Comparison of ENCODE assay signal across 21 mouse cellular contexts in genomic region chr8:92438294-92438693, GRCm38 (mm10).
DNase-seq lines count a peak whose midpoint lies in the region; ATAC-seq and TF ChIP-seq lines count a peak whose summit lies in the region.
"Had no signal": no experiment of that assay in that cellular context is flagged by ENCODE, and none has a peak within 500 bp of the region (broad histone marks: within the 10 kb centered on the region; RNA-seq: fewer than 3 reads in every experiment).

No protein-coding gene starts in this region.

- H3K4me1 ChIP-seq in hindbrain, postnatal 0 days (ENCODE audit: insufficient read depth, low read length), result 0 out of 2 replicates have a peak, but pooled peaks cover 6% of the 10 kb centered on the region
- 0 out of 2 replicates have a peak, but pooled peaks cover 4% of the 10 kb centered on the region for H3K4me1 ChIP-seq in hindbrain, embryonic 14.5 days (replicated peaks; ENCODE audit: control insufficient read depth, insufficient read depth, low read length)
- no peaks in the 10 kb centered on the region for H3K4me1 ChIP-seq in midbrain, postnatal 0 days (ENCODE audit: insufficient read depth, low read length)
- H3K4me1 ChIP-seq in midbrain, embryonic 10.5 days, result peaks cover 19% of the 10 kb centered on the region
- H3K4me1 ChIP-seq in lung, adult 2 months (ENCODE audit: control insufficient read depth, insufficient read depth, low read length), result no peaks in the 10 kb centered on the region
- no peaks in the 10 kb centered on the region for H3K4me1 ChIP-seq in stomach, postnatal 0 days (replicated peaks; ENCODE audit: control insufficient read depth, insufficient read depth)
- H3K4me1 ChIP-seq: neural tube, embryonic 15.5 days had no signal

- no peak for TF ChIP-seq EP300 in stomach, postnatal 0 days (optimal IDR thresholded peaks at IDR 0.05)

- H3K9me3 ChIP-seq in hindbrain, postnatal 0 days (ENCODE audit: low read length), result no peaks in the 10 kb centered on the region
- H3K9me3 ChIP-seq in hindbrain, embryonic 14.5 days (ENCODE audit: control insufficient read depth, low read length), result no peaks in the 10 kb centered on the region
- no peaks in the 10 kb centered on the region for H3K9me3 ChIP-seq in midbrain, postnatal 0 days (ENCODE audit: low read length)
- H3K9me3 ChIP-seq in midbrain, embryonic 10.5 days (replicated peaks), result no peaks in the 10 kb centered on the region
- H3K9me3 ChIP-seq in stomach, postnatal 0 days (ENCODE audit: control insufficient read depth, low read length), result no peaks in the 10 kb centered on the region
- H3K9me3 ChIP-seq: forebrain, embryonic 13.5 days; hindbrain, embryonic 15.5 days; limb, embryonic 10.5 days; midbrain, embryonic 13.5 days; neural tube, embryonic 15.5 days had no signal

- DNase-seq in hindbrain, postnatal 0 days (ENCODE audit: low spot score), result no peak
- no peak for DNase-seq in hindbrain, embryonic 14.5 days (ENCODE audit: low spot score)
- DNase-seq in midbrain, postnatal 0 days (ENCODE audit: low spot score), result no peak
- no peak for DNase-seq in midbrain, embryonic 10.5 days (ENCODE audit: low spot score)
- peak; percentile 23 for DNase-seq in lung, adult 2 months
- no peak for DNase-seq in stomach, postnatal 0 days (ENCODE audit: low spot score)
- DNase-seq in MN1 (ENCODE audit: low spot score), result no peak
- DNase-seq: cerebellum, adult 9-11 months; gastrocnemius, postnatal 36 days; heart, postnatal 14 days; right cerebral cortex, postnatal 4 days had no signal

- H3K36me3 ChIP-seq in hindbrain, postnatal 0 days (ENCODE audit: insufficient read depth, low read length), result no peaks in the 10 kb centered on the region
- H3K36me3 ChIP-seq in hindbrain, embryonic 14.5 days (replicated peaks; ENCODE audit: control insufficient read depth, insufficient read depth), result no peaks in the 10 kb centered on the region
- no peaks in the 10 kb centered on the region for H3K36me3 ChIP-seq in midbrain, postnatal 0 days (ENCODE audit: insufficient read depth, low read length)
- H3K36me3 ChIP-seq in midbrain, embryonic 10.5 days, result no peaks in the 10 kb centered on the region
- H3K36me3 ChIP-seq in stomach, postnatal 0 days (ENCODE audit: control insufficient read depth, insufficient read depth, low read length), result no peaks in the 10 kb centered on the region
- H3K36me3 ChIP-seq: hindbrain, embryonic 15.5 days; limb, embryonic 10.5 days; midbrain, embryonic 13.5 days; neural tube, embryonic 15.5 days had no signal

- no peak overlapping the region for H3K4me3 ChIP-seq in hindbrain, postnatal 0 days (ENCODE audit: low read length)
- no peak overlapping the region for H3K4me3 ChIP-seq in hindbrain, embryonic 14.5 days (replicated peaks; ENCODE audit: low read length)
- no peak overlapping the region for H3K4me3 ChIP-seq in midbrain, postnatal 0 days (ENCODE audit: low read depth, low read length)
- H3K4me3 ChIP-seq in midbrain, embryonic 10.5 days, result no peak overlapping the region
- no peak overlapping the region for H3K4me3 ChIP-seq in lung, adult 2 months (replicated peaks; ENCODE audit: extremely low read depth, low read depth, low read length)
- H3K4me3 ChIP-seq in stomach, postnatal 0 days (ENCODE audit: low read depth, low read length), result no peak overlapping the region
- H3K4me3 ChIP-seq: forebrain, embryonic 13.5 days; hindbrain, embryonic 15.5 days; limb, embryonic 10.5 days; midbrain, embryonic 13.5 days; myocyte; neural tube, embryonic 15.5 days had no signal

- WGBS in hindbrain, postnatal 0 days, result 52% methylated on average over 9 of the region's 9 CpGs
- 48% methylated on average over 9 of the region's 9 CpGs for WGBS in hindbrain, embryonic 14.5 days
- WGBS in midbrain, postnatal 0 days, result 49% methylated on average over 9 of the region's 9 CpGs
- 41% methylated on average over 9 of the region's 9 CpGs for WGBS in midbrain, embryonic 10.5 days
- WGBS in lung, adult 2 months, result 34% methylated on average over 9 of the region's 9 CpGs
- 40% methylated on average over 9 of the region's 9 CpGs for WGBS in stomach, postnatal 0 days

- H3K4me2 ChIP-seq in hindbrain, postnatal 0 days (ENCODE audit: low read depth, low read length), result no peak overlapping the region
- H3K4me2 ChIP-seq in hindbrain, embryonic 14.5 days (replicated peaks), result no peak overlapping the region
- no peak overlapping the region for H3K4me2 ChIP-seq in midbrain, postnatal 0 days (ENCODE audit: low read depth, low read length, poor library complexity, severe bottlenecking)
- no peak overlapping the region for H3K4me2 ChIP-seq in stomach, postnatal 0 days (replicated peaks; ENCODE audit: low read depth)
- H3K4me2 ChIP-seq: forebrain, embryonic 13.5 days; heart, embryonic 11.5 days; hindbrain, embryonic 15.5 days; liver, embryonic 11.5 days; midbrain, embryonic 13.5 days; neural tube, embryonic 15.5 days had no signal

- no peak for TF ChIP-seq POLR2A in lung, adult 2 months (IDR thresholded peaks at IDR 0.05; ENCODE audit: borderline replicate concordance, extremely low read depth, low read depth, low read length)

- TF ChIP-seq CTCF in hindbrain, postnatal 0 days (IDR thresholded peaks at IDR 0.05; ENCODE audit: low read depth), result peak; percentile 13; the same call in 1 of the 2 replicates
- TF ChIP-seq CTCF in midbrain, postnatal 0 days (IDR thresholded peaks at IDR 0.05), result peak; percentile 45
- peak; percentile 38; the same call in 1 of the 2 replicates for TF ChIP-seq CTCF in lung, adult 2 months (IDR thresholded peaks at IDR 0.05; ENCODE audit: insufficient read depth, low read length)
- peak; percentile 49 for TF ChIP-seq CTCF in stomach, postnatal 0 days (IDR thresholded peaks at IDR 0.05; ENCODE audit: low read depth)

- no peaks in the 10 kb centered on the region for H3K27me3 ChIP-seq in hindbrain, postnatal 0 days (ENCODE audit: insufficient read depth, low read length)
- H3K27me3 ChIP-seq in hindbrain, embryonic 14.5 days (ENCODE audit: control insufficient read depth, insufficient read depth, low read length), result no peaks in the 10 kb centered on the region
- H3K27me3 ChIP-seq in midbrain, postnatal 0 days (ENCODE audit: insufficient read depth, low read length), result no peaks in the 10 kb centered on the region
- H3K27me3 ChIP-seq in midbrain, embryonic 10.5 days (ENCODE audit: low read depth, poor library complexity, severe bottlenecking), result no peaks in the 10 kb centered on the region
- no peaks in the 10 kb centered on the region for H3K27me3 ChIP-seq in stomach, postnatal 0 days (ENCODE audit: control insufficient read depth, insufficient read depth, low read length)
- H3K27me3 ChIP-seq: forebrain, embryonic 13.5 days; hindbrain, embryonic 15.5 days; midbrain, embryonic 13.5 days; Patski had no signal

- no peak overlapping the region for H3K9ac ChIP-seq in hindbrain, postnatal 0 days (replicated peaks; ENCODE audit: low read length)
- no peak overlapping the region for H3K9ac ChIP-seq in hindbrain, embryonic 14.5 days
- H3K9ac ChIP-seq in midbrain, postnatal 0 days (replicated peaks; ENCODE audit: low read length, poor library complexity, severe bottlenecking), result no peak overlapping the region
- no peak overlapping the region for H3K9ac ChIP-seq in stomach, postnatal 0 days (ENCODE audit: low read length)
- H3K9ac ChIP-seq: forebrain, embryonic 13.5 days; hindbrain, embryonic 15.5 days; midbrain, embryonic 13.5 days; neural tube, embryonic 15.5 days had no signal

- no peak overlapping the region for H3K27ac ChIP-seq in hindbrain, postnatal 0 days
- H3K27ac ChIP-seq in hindbrain, embryonic 14.5 days, result no peak overlapping the region
- H3K27ac ChIP-seq in midbrain, postnatal 0 days (ENCODE audit: low read depth, low read length), result no peak overlapping the region
- H3K27ac ChIP-seq in midbrain, embryonic 10.5 days (replicated peaks), result no peak overlapping the region
- no peak overlapping the region for H3K27ac ChIP-seq in stomach, postnatal 0 days (replicated peaks)
- H3K27ac ChIP-seq: forebrain, embryonic 13.5 days; hindbrain, embryonic 15.5 days; limb, embryonic 10.5 days; midbrain, embryonic 13.5 days; neural tube, embryonic 15.5 days had no signal

- ATAC-seq in hindbrain, postnatal 0 days, result no peak
- ATAC-seq in hindbrain, embryonic 14.5 days (ENCODE audit: low FRiP score), result no peak
- ATAC-seq in midbrain, postnatal 0 days (ENCODE audit: low FRiP score), result no peak
- ATAC-seq in stomach, postnatal 0 days (ENCODE audit: low FRiP score, low TSS enrichment), result no peak
- ATAC-seq in erythroblast, adult 5-6 weeks (replicated peaks; ENCODE audit: low FRiP score, poor library complexity, severe bottlenecking), result no peak
- ATAC-seq: forebrain, embryonic 13.5 days; midbrain, embryonic 13.5 days; Patski had no signal
